Mouse (Mus musculus) MEL-GATA-1-ER (cell line): ENCODE results near the gene Clic3.

Source experiments
- DNase-seq: peaks from one replicate; pipeline ENCODE4 v3.0.0-alpha.2; 2012; ENCODE audit warnings: low read depth; ENCODE audit errors: extremely low read depth

The Clic3 gene

DNA sequence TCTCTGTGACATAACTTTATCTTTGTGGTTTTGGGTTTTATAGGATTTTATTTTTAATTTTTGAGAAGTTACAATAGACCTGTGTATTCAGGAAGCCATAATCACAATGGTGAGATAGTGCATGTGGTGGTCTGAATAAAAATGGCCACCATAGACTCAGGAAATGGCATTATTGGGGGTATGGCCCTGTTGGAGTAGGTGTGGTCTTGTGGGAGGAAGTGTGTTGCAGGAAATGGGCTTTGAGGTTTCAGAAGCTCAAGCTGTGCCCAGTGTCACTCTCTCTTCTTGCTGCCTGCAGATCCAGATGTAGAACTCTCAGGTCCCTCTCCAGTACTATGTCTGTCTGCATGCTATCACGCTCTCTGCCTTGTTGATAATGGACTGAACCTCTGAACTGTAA, 23.9 kb downstream of the Clic3 start:
- DNase-seq, result no peak

DNA sequence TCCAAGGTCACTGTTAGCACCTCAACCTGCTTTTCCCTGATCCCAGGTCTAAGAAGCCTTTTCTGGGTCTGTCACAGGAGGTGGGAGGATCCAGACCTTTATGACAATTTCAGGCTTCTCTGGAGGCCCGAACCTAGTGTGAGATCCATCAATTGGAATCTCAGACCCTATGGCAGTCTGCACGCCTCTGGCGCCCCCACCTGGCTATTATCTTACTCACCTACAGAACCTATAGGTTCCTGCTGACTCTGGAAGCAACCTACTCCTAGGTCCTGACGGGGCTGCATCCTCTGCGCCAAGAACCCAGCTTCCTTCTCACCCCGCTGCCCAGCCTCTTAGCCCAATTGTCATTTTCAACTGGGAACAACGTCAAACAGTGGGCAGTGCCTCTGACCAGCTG, 26.3 kb downstream of the Clic3 start:
- DNase-seq, result no peak

DNA sequence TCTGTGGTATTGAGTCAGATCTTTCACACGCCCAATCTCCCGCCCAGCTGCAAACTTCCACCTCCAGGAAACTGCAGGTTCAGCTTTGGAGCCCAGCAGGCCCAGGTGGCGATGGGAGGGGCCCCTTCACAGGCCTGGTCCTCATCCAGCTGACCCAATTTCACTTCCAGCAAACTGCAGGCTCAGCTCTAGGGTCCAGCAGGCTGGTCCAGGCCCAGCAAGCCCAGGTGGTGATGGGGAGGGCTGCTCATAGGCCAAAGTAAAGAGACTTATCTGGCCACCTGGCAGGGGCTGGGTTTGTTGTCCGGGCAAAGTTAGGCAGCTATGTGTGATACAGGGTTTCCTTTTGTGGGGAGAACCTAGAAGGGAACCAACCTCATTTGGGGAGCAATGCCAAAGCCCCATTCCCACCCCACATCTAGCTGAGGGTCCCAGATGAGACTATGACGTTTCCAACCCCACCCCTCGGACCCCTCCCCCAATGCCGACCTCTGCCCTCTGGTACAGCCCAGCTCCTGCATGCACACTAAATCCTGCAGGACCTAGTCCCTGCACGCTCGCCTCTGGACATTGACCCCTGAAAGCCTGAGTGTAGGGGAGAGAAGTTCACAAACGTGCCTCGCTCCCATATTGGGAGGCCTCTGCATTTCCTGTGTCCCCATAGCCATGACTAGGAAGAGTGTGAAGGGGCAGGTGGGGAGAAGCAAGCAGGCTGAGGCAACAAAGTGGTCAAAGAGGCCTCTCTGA, 28.4 kb downstream of the Clic3 start:
- no peak for DNase-seq

DNA sequence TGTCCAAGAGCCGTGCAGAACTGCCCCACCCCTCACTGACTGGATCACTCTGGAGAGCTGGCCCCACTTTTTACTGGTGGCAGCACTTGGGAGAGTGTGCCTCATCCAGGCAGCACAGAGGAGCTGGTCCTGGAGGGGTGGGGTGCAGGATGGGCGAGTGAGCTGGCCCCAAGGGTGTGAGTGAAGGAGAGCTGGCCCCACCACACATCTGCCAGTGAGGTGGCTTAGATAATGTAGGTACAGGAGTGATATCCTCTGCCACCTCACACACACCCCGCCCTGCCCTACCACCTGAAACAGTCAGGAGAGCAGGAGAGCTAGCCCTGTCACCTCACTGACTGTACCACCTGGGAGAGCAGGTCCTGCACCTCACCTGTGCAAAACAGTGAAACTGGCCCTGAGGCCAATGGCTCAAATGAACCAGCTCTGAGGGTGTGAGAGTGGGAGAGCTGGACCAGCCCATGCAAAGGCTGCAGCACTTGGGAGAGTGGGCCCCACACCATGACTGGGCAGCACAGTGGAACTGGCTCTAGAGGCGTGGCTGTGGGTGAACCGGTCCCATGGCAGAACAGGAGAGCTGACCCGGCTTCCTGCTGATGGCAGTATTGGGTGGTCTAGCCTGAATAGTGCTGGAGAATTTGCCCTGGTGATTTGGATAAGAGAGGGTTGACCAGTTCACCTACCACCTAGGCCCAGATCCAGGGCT, 31.5 kb downstream of the Clic3 start:
- DNase-seq, result no peak

DNA sequence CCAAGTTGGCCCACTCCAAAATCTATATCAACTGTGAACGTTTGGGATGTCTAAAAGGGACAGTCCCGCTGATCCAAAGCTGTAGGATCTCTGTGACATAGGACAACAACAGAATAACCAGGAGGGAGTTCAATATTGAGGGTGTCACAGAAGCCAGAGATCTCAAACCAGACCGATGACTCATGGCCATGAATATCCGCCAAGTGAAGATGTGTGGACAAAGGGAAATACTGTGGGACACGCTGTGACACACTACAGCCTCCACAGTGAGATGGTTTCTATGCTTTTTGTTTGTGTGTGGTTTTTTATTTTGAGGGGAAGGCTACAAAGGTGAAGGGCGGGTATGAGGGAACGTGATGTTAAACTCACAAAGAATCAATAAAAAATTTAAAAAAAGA, 32.0 kb downstream of the Clic3 start:
- DNase-seq, result no peak

DNA sequence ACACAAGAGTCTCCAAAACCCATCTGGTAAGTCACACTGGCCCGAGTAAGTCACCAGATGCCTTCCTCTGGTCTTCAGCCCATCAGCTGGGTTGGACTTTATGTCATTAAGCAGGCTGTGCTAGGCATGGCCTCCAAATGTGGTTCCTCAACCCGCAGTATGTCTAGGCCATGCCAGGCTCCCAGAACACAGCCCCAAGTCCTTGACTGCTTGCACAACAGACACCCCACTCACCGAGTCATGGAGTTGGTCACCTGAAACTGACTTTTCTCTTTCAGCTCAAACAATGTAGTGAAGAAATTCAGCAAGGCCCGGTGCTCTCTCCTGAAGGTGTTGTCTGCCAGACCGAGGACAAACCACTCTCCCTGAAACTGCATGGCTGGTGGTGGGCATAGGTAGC, 36.4 kb downstream of the Clic3 start:
- no peak for DNase-seq

DNA sequence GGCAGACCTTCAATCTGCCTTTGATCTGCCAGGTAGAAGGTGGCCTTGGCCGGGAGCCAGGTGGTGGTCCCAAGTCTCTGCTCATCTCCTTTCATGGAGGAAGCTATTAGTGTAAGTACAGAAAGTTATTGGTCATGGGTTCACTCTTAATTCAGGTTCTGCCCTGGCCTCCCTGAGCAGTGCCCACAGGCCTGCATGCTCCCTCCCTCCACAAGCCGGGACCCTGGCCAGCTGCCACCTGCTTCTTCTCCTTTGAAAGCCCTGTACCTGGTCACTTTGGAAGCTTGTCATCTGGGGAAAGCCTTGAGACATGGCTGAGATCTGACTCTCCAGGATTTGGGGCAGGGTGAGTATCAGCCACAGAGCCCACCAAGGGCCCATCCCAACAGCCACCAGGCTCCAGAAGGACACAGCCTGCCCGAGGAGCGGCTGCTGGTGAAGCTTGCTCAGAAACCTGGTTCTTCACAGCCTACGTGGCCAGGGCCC, 36.9 kb downstream of the Clic3 start, which contains the start of gene Lcn12:
TSS of gene Lcn12 (minus strand) at position 436 of the 486 bp plus-strand sequence.
- DNase-seq, result no peak

DNA sequence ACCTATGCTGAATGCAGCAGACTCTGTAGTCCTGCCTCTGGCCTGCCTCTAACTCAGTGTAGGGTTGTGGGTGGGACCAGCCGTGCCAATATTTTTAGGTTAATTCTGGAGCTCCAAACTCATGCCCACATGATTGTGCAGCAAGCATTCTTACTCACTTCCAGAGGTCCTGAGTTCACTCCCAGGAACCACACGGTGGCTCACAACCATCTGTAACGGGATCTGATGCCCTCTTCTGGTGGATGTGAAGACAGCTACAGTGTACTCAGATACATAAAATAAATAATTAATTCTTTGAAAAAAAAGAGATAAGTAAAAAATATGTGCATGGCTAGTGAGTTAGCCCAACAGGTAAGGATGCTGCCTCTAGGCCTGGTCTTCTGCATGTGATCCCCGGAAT, 39.8 kb downstream of the Clic3 start:
- DNase-seq, result no peak

DNA sequence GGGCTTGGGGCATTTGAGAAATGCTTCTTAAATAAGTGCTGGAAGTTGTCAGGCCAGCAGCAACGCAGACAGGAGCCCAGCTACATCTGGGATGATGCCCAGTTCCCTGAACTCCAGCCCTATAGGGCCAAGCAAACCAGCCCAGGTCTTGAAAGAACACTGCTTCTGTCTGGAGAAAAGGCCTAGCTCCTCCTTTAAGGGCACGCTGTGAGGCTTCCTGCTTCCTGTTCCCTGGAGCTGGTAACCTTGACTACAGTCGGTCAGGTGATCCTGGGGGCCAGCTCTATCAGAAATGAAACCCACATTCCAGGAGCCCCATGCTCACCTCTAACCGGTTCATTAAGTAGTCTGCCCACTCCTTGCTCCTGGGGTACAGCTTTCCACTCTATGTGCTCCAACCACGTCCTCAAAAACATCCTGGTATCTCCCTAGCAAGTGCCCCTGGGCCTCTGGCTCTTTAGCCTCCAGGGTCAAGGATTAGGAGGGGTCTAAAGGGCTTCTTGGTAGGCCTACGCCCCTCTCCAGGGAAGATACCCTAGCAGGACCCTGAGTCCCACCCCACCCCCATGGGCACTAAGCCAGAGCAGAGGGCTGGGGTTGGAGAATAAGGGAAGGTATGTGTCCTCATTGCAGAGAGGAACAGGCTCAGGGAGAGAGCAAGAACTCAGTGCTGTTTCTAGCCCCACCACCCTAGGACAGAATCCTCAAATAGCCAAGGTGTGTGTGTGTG, 41.4 kb downstream of the Clic3 start:
- DNase-seq, result peak; percentile 56

DNA sequence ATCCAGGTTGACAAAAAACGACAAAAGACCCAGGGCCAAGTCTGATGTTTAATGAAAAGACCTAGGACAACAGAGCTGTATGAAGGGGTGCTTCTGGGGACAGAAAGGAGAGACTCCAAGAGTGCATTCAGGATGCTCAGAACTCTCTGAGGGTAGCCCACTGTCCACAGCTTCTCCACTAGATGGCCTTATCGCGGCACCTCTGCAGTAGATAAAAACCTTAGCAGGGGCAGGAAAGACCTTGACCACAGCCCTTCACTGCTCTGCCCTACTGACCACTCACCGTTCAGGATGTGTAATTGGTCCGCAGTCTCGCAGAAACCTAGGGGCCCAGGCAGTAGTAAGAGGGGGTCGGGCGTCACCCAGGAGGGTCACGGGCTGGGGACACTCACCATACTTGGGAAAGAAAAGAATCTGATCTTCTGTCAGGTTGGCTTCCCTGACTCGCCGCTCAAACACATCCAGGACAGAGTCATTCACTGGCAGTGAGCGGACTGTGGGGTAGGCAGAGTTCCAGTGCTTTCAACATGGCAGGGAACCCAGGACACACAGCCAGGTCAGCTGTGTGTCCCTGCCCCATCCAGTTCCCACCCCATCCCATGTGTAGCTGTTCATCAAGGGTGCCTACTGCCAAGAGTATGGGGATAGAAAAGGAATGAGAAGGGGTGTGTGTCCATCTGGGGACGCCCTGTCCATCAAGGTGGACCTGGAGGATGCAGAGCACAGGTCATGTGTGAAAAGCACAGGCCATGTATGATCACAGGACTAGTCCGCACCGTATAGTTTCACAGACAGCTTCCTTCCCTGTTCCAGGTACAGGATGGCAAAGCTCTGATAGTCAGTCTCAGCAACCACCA, 42.2 kb downstream of the Clic3 start:
- no peak for DNase-seq

DNA sequence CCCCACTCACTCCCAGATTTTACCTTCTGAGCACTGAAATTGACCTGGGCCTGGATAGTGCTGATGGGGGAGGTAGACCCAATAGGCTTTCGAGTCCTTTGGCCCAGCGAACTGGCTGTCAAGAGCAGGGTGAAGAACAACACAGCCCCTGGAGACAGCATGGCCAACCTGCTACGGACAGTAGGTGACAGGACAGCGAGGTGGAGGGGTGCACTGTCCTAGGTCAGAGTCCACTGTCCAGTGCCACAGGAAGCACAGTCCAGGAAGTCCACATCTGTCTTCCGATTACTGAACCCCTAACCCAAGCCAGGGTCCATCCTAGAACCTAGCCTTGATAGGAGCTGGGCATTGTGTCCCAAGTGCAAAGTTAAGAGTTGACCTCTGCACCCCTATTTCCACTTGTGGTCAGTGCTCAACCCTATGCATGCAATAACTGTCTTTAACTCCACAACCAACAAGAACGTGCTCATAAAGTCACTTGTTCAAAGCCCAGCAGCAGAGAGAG, 43.5 kb downstream of the Clic3 start:
- no peak for DNase-seq

DNA sequence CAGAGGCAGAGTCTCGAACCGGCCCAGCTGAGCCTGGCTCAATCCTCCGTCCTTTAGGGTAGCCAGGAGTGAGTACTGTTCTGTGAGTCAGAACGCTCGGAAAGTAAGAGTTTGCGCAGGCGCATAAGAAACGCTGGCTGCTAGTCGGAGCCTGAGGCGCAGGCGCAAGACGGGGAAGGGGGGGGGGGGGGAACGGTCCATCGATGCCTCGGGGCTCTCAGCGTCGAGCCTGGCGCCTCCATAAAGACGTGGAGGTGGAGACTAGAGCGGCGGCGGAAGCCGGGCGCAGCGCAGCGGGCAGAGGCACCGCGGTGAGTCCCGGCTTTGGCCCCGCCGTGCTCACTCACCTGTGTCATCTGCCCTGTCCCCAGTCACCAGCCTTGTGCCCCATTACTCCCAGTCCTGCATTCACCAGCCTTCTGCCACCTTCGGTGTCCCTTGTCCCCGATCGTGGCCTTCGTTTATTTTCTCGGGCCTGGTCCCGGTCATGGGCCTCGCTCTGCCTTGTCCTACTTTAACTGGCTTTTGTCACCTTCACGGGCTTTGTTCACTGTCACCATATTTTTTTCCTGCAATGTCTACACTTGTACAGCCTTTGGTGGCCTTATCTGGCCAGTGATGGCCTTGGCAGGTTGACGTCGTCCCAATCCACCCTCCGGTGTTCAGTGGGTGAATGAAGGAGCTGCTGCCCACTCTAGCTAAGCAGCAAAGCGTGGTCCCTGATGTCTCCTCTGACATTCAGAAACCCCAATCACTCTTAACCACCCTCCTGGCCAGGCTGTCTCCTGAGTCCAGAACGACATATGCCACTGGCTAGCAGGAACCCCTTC, 44.2 kb downstream of the Clic3 start, which contains the start of gene Fbxw5:
TSS of gene Fbxw5 (plus strand) at position 175 of the 830 bp plus-strand sequence.
- DNase-seq, result peak; percentile 89

DNA sequence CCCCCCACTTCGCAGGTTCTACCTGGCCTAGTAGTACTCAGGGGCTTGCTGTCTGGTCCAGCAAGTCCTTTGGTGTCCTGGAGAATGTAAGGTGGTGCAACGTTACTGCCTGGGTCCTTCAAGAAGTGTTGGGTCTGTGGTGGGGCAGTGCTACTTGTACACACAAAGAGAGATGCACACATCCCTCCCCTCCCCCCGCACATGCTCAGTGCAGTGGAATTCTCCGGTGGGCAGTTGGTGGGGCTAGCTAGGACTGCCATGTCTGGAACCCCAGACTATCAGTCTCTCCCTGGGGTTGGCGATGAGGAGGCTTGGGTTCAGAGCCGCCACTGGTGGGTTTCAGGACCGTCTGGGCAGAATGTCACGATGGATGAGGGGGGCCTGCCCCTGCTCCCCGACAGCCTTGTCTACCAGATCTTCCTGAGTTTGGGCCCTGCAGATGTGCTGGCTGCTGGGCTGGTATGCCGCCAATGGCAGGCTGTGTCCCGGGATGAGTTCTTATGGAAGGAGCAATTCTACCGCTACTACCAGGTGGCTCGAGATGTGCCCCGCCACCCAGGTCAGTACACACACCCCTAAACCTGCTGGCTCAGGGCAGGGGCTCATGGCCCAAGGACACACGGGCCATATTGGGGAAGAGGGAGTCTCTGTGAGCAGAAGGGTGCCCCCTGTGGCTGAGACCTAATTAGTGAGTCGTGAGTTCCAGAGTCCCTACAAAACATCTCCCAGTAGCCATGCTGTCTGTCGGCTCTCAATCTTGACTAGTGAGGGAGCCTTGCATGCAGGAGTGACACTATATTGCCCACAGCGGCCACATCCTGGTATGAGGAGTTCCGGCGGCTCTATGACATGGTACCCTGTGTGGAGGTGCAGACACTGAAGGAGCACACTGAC, 45.2 kb downstream of the Clic3 start, which contains the start of gene C8g:
TSS of gene C8g (minus strand) at position 127 of the 894 bp plus-strand sequence.
- DNase-seq, result no peak

DNA sequence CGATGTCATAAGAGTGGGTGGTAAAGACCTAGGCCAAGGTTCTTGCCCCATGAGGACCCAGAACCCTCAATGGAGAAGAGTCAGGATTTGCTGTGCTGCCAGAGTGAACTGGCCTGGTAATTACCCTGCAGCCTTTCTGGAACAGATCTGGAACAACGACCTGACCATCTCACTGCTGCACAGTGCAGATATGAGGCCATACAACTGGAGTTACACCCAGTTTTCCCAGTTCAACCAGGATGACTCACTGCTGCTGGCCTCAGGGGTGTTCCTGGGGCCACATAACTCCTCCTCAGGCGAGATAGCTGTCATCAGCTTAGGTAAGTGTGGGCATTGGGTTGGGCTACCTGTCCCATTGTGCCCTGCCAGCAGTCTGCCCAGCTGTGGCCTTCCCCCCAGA, 46.1 kb downstream of the Clic3 start:
- DNase-seq, result no peak

DNA sequence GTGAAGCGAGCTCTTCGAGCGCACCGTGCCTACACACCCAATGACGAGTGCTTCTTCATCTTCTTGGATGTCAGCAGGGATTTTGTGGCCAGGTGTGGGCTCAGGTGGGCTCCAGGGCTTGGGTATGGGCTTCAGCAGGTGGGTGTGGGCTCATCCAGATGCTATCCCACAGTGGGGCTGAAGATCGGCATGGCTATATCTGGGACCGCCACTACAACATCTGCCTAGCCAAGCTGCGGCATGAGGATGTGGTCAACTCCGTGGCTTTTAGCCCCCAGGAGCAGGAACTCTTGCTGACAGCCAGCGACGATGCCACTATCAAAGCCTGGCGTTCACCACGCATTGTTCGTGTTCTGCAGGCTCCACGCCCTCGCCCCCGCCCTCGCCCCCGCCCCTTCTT, 47.9 kb downstream of the Clic3 start:
- DNase-seq, result no peak

DNA sequence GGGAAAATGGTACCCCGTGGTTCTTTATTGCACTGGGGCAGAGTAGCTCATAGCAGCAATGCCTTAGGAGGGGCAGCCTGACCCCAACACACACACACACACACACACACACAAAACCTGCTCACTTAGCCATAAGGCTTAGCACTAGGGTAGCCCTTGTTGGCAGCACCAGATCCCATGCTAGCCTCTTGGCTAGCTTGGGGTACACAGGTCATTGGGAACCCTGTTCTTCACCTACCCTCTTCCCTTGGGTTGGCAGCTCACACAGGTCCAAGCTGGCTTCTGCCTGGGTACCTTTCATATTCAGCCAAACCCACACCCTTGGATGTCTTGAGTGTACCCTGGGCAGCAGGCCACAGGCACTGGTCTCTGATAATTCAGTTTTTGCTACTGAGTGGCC, 48.4 kb downstream of the Clic3 start:
- no peak for DNase-seq

DNA sequence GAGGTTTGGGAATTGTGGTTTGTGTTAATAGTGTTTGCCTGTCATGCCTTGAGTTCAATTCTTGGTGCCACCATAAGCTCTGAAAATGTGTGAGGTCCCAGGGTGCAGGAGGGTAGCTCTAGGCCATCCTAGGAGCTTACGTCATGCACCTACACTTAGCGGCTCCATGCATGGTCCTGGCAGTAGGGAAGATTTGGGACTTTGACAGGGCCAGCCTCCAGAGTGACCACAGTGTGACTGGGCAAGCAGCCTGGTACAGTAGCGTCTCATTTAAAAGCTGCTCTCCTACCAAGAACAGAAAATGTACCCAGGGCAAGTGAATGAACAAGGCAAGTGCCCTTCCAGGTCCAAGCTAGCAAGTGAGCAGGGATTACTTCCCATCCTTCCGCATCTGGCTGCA, 49.2 kb downstream of the Clic3 start:
- no peak for DNase-seq

DNA sequence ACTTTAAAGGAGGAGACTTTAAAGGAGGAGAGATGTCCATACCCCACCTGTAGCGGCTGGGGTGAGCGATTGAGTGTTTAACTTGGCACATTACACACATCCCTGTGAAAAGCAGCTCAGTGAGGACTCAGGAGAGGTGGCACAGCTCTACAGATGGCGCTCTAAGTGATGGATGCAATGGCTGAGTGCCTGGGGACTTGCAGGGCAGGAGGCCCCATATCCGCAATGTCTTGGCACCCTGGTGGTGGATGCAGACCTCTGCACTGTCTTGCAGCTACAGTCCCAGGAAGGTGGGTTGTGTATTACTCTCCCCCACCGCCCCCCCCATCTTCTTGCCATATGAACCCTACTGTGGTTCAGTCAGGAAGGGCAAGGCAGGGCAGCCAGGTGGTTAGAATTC, 50.3 kb downstream of the Clic3 start:
- DNase-seq, result no peak
